Mouse (Mus musculus): ENCODE measurements around the gene Cdh3.

DNA sequence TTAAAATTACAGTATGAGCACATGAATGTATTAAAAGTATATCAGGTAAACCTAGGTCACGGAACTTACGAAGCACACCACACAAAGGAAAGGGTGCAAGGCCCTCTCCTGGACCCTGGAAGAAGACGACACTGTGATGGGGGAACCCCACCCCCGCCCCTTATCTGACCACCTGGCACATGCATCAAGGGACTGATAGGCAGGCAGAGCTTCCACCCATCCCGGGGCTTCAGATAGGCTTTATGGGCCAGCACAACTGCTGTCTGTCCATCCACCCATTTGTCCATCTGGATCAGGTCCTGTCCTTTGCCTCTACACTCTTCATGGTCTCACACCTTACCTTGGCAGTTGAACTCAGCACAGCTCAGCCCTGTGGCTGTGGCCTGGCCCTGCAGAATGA is 48.6 kb upstream of the Cdh3 start:
- TF ChIP-seq GATA1 (IDR thresholded peaks at IDR 0.05; ENCODE audit: low read length) (no peak), TAL1 (IDR thresholded peaks at IDR 0.05; ENCODE audit: low read length) (no peak)
